Mouse (Mus musculus): ENCODE data around the gene Pcyt1a. TPM values are rescaled to one million over a fixed set of nuclear protein-coding genes. Genes with fewer than 3 reads are reported as not detected.
"Not testable (repeated sequence)": the region's sequence is repeated elsewhere in the genome, so short reads cannot be mapped to it uniquely, and the experiment has no call there.

Gene Pcyt1a
- total RNA-seq, 2 experiments from 2014 or later, result 43.9 to 47.5 TPM

DNA sequence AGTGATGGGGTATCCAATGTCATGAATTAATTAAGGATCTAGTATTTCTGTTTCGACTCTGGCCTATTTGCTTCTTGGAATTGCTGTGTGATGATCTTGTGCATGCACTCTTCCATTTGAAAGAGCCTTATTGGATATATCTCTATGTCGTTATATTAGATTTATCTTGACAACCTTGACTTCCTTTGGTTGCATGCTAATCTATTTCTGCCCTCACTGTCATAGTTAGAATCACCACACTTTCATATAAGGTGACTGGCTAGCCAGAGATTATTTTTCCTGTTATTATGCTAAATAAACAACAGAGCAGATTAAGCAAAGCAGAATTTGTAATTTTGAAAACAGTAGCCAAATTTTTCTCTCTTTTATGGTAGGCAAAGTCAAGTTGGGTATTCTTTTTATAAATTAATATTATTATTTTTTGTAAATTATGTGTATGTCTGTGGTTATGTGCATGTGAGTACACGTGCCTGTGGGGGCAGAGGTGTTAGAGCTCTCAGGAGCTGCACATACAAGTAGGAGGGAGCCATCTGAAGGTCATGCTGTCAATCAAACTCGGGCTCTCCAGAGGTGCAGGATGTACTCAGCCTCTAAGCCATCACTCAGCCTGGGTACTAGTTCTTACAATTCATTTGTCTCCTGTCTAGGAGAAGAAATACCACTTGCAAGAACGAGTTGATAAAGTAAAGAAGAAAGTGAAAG is 38.8 kb downstream of the Pcyt1a start:
- no peak for DNase-seq (ENCODE audit: low spot score in 2 of 2)

DNA sequence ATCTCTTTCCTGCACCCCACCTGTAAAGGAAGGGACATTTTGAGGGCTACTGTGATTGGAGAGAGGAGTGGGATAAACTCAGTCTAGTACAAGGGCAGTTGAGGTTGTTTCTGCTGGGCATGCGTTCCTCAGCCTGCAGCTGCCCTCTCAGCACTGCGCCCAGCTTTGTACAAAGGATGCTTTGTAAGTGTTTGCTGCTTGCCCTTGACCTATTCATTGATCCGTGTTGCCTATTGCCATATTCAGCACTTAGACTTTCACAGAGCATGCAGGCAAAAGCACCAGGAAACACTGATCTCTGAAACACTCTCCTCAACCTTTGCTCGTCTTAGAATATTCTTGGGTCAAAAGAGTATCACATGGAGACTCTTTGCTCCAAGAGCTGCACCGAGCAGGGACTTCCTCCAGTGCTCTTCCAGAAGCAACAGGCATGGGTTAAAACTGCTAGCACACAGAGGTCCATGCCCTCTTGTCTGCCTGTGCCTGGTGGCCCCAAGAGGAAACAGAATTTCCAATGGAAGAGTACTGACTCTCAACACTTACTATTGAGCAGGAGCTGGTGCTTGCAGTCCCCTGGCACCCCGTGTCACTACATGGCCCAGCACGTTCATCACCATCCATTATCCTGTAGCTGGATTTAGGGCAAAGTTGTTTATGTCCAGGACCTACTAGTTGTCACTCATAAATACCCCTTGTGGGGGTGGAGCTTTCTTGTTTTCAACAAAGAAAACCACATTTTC is 41.7 kb downstream of the Pcyt1a start:
- no peak for DNase-seq (ENCODE audit: low spot score in 2 of 2)

DNA sequence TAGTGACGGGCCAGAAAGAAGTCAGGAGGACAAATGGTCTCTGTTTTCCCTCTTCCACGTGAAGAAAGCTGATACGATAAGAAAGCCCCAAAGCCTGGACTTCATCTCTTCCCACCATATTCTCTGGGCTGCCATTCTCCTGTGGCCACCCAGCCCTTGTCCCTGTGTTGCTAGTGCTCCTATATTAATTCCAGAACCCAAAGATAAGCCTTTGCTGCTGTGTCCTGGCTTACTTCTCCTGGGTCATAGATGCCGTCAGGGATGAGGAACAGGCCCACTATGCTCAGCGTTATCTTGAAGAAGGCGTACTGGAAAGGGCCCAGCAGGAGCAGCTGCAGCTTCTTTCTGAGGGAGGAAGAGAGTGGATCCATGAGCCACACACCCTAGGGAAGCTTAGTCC is 46.6 kb downstream of the Pcyt1a start:
- no peak for DNase-seq (ENCODE audit: low spot score in 2 of 2)

DNA sequence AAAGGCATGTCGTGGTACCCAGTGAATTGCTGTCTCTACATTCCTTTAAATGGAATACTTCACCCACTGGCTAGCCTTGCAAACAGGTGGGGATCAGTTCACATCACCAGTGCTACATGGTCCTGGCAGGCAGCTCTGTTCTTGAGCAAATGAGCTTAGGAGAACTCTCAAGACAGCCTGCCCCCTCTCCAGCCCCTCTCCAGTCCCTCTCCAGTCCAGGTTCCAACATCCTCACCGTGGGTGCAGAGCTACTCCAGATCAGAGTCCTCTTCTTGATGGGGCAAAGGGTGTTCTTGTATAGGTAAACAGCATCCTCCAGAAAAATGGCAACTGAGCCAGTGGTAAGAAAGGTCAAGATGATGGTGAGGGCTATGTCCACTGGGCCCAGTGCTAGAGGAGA is 48.7 kb downstream of the Pcyt1a start:
- DNase-seq (ENCODE audit: low spot score in 2 of 2), result no peak

DNA sequence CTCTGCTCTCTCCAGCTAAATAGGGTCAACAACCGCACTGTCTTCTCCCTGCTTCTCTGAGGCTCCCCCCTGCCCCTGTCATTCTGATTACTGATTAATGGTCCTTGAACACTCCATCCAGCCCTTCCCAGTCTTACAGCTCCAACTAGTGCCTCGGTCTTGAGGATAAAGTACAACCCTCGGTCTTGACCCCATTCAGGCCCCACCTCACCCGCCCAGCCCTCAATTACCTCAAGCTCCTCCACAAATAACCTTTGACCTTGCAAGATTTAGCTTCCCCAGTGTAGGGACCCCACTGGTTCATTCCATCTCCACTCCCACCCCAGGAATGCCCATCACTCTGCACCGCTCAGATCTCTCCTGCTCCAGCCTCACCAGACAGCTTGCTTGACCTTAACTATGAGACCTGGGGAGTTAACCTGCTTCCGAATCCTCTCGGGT is 53.7 kb downstream of the Pcyt1a start:
- DNase-seq (ENCODE audit: low spot score in 2 of 2), result no peak

DNA sequence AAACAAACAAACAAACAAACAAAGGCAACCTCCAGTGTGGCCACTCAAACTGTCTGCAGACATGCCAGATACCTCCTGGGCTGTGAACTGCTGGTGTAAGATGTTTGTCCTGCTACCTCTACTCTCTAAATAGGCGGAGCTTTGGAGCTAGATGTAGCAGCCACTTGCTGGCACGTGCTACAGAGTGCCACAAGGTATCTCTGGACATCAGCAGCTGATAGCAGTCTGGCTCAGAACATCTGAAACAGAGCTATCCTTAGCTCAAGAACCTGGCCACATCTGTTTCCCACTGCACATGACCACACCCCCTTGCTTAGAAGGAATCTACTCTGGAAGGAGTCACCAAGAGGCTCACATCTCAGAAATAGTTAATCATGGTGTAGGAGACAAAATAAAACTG is 54.5 kb downstream of the Pcyt1a start:
- no peak for DNase-seq (ENCODE audit: low spot score in 2 of 2)

DNA sequence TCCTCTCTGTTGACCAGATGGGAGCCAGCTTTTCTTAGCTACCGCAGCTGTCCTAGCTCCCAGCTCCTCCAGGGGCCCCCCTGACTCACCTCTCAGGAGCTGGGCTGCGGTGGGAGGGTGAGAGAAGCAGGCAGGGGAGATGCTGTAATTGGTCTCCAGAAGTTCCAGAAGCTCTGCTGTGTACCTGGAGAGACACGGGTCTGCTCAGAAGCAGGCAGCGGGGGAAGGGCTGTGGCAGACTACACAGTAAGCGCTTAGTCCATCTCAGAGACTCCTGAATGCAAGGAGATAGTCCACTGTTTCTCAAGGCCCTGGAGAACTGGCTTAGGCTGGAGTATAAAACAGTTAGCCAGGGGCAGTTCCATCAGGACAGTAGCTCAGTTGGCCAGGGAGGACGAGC is 55.3 kb downstream of the Pcyt1a start:
- no peak for DNase-seq (ENCODE audit: low spot score in 2 of 2)

DNA sequence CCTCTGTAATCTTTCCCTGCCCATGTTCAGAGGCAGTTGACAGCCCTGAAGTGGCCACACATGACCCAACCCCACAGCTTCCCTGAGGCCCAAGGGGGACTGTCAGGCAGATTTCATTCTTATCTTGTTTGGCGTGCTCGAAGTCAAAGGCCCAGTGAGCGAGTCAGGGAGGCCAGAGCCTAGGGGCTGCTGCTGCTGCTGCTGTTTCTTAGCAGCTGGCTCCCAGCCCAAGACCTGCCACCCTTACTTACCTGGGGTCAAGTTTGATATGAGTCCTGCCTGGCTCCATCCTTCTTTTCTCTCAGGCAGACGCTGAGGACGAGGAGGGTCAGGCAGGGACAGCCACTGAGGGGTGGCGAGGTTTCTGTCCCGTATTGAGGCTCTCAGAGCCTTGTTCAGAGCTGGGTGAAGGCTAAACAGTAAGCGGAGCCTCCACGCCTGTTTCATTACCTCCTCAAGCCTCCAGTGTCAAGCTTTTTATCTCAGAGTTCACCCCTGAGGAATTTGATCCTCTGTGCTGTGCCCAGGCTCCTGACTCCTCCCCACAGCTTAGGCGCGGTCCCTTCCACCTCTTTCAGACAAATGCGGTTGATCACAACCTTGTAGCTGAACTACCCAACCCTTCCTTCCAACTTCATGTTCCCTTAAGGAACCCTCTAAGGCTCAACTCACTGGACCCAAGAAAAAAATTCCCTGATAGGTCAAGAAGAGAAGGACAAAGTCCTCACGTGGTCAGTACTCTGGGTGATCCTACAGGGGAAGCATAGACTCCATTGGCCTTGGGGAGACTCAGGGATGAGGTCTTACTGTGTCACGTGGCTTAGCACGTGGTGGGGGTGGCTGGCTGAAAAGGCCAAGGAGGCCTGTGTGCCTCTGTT is 56.8 kb downstream of the Pcyt1a start, which contains the start of gene Slc51a:
TSS of gene Slc51a (minus strand) at position 646 of the 878 bp plus-strand sequence.
- DNase-seq (ENCODE audit: low spot score in 2 of 2), result no peak

DNA sequence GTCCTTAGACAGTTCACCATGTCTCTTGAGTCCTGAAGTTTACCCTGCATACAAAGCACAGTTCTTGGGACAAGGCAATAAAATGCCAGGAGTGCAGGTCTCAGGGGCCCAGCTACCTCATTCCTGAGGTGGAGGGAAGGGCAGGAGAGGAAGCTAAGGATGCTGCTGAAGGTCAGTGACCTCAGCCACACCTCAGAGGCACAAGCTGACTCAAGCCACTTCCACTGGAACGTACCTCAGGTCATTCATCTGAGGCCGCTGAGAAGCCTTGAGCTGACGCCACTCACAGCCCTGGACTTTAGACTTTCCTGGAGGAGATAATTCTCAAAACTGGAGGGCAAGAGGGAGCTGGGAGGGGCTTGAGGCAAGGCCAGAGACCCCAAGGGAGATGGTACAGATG is 58.2 kb downstream of the Pcyt1a start:
- DNase-seq (ENCODE audit: low spot score in 2 of 2), result no peak

DNA sequence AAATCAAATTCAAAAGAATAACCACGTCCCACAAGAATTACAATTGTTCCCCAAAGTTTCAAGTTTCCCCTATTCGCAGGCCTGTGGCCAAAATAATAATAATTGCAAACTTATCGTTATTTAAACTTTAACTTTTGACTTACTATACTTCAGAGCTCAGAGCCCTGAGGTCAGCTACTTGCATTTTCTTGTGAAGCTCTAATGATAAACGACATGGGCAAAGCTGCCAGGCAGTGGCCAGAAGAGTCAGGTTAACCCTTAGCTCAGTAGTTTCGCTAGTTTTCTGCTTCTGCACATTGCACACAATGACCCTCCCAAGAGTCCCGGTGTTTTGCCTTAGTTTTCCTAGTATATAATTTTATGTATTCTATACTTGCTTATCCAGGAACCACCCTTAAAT is 63.6 kb downstream of the Pcyt1a start:
- not testable (repeated sequence) for DNase-seq (ENCODE audit: low spot score in 2 of 2)

DNA sequence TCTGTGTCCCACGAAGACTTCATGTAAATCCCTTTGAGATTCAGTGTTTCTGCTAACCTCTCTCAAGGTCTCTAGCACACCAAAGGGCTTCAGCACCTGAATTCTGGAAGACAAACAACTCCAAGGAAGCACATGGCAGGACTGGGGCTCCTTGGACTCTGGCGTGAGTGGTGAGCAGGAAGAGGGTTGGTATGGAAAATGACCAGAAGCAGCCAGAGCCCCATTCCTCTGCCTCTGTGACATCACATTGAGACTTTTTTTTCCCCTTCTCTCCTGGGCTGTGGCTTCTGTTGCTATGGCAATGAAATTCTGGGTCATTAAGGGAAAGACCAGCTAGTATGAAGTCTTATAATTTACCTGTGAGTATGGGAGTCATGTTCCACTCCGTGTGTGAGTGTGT is 65.2 kb downstream of the Pcyt1a start, which contains the start of gene Zdhhc19:
TSS of gene Zdhhc19 (plus strand) at position 301 of the 400 bp plus-strand sequence.
- no peak for DNase-seq (ENCODE audit: low spot score in 2 of 2)

DNA sequence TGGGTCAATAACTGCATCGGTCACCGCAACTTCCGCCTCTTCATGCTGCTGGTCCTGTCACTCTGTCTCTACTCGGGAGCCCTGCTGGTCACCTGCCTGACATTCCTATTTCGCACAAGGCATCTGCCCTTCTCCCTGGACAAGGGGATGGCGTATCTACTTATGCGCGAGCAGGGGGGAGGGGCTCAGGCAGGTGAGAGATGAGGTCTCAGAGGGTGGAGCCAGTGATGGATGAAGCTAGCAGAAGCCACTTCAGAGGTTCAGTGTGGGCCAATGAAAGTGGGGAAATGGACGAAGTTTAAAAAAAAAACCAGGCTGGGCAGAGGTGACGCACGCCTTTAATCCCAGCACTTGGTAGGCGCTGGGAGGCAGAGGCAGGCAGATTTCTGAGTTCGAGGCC is 68.3 kb downstream of the Pcyt1a start:
- DNase-seq (ENCODE audit: low spot score in 2 of 2), result no peak

DNA sequence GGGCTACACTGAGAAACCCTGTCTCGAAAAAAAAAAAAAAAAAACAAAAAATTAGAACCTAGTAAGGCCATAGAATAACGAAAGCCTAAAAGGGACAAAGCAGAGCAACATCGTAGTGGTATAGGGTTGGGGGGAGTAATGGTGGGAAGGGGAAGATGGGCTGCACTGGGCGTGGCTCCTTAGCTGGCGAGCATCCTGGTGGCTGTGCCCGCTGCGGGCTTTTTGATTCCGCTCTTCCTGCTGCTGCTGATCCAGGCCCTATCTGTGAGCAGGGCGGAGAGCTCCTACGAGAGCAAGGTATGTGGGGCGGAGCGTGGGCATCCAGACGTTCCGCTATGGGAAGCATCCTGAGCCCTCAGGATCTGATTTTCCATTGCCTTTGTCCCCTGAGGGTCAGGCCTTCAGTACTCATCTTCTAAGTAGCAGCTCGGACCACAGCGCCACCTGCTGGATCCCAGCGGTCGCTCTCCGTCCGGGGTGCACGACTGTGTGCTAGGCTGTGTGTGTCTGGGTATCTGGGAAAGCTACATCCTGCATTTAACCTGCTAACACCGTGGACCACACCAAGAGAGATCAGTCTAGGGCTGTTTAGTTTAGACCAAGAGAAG is 68.8 kb downstream of the Pcyt1a start:
- peak; percentile 91 to 92 for DNase-seq (ENCODE audit: low spot score in 2 of 2)

DNA sequence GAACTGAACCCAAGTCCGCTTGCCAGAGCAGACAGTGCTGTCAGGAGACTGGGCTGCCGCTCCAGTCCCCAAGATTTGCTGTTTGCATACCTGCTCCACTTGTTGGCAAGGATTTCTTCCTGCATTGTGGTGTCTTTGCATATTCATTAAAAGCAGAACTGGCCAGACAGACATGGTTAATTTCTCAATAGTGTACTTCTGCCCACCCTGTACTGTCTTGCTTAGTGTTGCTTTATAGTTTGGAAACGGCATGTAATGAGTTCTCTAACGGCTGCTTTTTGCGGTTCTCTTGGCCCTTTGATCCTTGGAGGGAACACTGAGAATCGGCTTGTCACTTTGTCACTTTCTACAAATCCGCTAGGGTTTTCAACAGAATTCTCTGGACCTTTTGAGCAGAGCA is 70.7 kb downstream of the Pcyt1a start:
- DNase-seq (ENCODE audit: low spot score in 2 of 2), result no peak

DNA sequence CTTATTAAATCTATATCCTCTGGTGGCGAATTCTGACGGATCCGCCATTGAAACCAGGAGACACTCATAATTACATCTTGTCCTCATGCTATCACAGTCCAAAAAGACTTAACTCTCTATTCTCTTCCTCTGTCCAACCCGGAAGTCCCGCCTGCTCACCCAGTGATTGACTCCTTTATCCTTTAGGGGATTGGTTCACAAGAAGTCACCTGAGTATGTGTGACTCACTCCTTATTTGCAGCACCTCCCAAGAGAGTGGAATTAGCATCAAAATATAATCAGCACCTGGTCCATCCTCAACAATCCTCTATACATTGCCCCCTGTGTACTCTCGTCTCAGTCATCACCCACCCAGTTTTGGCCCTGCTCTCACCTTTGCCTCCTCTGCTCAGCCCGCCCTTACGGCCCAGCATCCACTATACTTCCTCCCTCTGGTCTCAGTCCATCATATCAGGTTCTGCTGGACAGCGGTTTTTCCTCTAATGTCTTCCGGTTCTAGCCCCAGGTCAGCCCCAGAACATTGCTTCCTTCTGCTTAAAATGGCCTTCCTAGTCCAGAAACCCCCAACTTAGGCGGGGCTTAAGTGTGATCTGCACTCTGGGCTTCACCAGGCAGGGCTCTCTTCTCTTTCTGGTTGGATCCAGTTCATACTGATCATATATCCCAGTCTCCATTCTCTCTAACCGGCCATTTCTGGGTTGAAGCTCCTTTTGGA is 72.1 kb downstream of the Pcyt1a start:
- DNase-seq (ENCODE audit: low spot score in 2 of 2), result no peak

DNA sequence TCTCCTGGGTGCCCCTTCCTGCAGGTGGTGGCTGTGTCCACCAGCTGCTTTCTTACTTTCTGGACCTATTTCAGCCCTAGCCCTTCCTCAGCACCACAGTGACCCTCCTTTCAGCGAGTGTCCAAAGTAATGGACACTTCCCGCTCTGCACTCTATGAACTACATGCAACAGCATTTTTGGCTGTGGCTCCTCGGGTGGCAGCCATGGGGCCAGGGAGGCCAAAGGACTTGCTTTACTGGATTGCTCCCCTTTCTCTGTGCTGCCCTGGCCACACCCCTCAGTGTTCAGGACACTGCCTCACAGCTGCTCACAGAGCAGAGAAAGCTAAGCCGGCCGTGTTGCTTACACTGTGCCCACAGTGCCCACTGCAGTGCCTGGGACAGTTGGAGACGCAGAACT is 72.9 kb downstream of the Pcyt1a start:
- DNase-seq (ENCODE audit: low spot score in 2 of 2), result no peak

DNA sequence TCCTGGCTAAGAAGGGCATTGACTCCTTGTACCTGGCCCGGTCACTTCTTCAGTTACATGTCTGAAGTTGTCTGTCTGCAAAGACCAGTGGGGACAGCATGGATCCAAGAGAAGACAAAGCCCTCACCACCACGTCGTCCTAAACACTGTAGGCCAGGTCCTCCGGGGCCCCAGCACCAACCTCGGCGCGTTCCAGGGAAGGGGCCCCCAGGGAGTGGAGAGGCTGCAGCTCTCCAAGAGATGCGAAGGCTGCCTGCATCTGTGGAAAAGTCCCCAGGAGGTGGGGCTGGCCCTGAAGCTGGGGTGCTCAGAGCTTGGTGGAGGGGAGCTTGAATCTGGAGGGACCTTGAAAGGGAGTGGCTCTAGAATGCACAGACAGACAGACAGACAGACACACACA is 75.6 kb downstream of the Pcyt1a start:
- DNase-seq (ENCODE audit: low spot score in 2 of 2), result no peak

DNA sequence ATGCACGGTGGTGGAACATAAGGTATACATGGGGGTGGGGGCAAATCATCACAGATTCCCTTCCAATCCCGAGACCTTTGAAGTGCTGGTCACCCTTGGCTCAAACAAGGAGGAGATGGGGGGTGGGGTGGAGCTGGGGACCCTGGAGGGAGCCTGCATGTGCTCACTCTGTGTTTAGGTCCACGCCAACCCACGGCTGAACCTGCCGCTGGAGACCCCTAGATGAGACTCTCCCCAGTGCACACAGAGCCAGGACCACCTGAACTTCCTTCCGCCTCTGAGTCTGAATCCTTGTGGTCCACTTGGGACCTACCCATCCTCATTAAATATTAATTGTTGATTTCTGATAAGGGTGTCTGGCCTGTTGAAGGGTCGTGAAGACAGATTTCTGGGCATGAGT is 76.1 kb downstream of the Pcyt1a start:
- no peak for DNase-seq (ENCODE audit: low spot score in 2 of 2)

DNA sequence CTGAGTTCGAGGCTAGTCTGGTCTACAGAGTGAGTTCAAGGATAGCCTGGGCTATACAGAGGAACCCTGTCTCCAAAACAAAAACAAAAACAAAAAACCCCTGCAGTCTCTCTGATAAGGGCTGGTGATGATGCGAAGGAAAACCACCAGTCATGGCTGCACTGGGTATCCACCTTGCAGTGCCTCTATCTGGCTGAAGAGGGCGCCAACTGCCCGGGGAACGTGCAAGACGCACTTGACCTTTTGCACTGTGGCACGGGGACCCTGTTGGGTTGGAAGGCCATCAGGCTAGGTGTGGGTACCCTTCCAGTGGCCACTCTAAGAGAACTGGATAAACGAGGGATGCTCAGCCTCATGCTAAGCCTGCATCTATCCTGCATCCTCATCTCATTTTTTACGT is 76.7 kb downstream of the Pcyt1a start:
- peak; percentile 65 to 74 for DNase-seq (ENCODE audit: low spot score in 2 of 2)

DNA sequence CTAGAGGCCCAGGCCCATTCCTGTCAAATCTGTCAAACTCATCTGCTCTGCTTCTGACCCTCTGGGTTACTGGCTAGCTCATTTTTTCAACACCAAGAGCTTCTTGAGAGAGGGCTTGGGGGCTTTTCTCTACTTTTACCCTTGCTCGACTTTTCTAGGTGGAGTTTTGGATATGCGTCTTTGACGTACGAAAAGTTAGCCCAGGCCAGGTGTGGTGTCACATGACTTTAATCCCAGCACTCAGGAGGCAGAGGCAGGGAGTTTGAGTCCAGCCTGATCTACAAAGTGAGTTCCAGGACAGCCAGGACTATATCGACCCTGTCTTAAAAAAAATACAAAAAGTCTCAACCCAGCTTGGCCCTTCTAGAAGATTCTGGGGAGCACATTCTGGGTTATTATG is 77.3 kb downstream of the Pcyt1a start:
- no peak for DNase-seq (ENCODE audit: low spot score in 2 of 2)

All from layer of hippocampus, postnatal 10 days (tissue).